Mouse (Mus musculus) right cerebral cortex, postnatal 14 days (tissue): ENCODE measurements at regions not wholly inside any gene's neighbourhood (a gene's known extent, or its start where the extent isn't known, plus 50 kb on each side); places are given as distances from the start of the nearest gene placed in this dataset.
A peak's percentile ranks its signal among the peaks of the same experiment; 100 is the strongest.

Experiments
- DNase-seq: peaks from one replicate; pipeline ENCODE4 v3.0.0; 2022

DNA sequence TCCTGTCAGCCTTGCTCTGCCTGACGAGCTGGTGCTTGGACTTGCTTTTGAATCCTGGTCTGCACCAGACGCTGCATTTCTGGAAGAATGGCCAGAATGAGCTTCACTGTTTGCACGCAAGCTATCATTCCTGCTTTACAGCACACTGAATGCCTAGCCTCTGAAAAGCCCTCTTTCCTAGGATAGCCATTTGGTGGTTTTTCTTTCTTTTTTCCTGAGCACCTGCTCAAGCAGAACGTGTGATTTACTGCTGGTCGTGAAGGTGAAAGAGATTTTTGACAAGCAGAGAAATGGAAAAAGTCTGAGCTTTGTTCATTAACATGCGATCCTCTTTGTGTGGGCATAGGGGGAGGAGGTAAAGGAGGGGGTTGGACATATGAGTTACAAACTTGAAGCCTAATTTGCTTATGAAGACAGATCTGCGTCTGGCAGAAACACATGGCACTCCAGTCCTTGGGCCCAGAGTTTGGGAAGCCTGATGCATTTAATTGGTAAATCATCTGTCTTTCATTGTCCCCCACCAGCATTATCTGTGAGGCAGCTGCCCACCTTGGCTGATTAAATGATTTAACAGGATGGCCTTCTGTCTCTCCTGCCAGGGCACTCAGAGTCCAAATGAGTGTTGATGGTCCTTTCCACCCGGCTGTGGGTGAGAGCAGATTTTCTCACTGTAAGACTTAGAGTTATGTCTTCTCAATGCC is 457.1 kb upstream of the Plxna2 start:
- DNase-seq: no peak

DNA sequence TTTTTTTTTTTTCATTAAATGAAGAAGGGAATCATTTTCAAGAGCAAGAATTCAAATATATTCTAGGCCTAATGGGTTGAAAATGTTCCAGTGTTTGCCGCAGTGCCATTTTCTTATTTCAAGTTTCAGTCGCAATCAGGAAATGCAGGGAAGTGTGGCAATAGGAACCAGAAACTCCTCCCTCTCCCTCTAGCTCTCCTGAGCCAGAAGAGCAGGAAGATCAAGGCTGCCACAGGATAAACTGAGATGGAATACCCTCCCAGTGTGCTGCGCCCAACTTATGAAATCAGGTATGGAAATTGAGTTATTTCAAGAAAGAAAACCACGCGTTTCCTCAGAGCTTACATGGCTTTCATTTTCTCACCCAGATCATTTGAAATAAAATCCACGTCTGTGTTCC is 460.8 kb upstream of the Plxna2 start:
- no peak for DNase-seq

DNA sequence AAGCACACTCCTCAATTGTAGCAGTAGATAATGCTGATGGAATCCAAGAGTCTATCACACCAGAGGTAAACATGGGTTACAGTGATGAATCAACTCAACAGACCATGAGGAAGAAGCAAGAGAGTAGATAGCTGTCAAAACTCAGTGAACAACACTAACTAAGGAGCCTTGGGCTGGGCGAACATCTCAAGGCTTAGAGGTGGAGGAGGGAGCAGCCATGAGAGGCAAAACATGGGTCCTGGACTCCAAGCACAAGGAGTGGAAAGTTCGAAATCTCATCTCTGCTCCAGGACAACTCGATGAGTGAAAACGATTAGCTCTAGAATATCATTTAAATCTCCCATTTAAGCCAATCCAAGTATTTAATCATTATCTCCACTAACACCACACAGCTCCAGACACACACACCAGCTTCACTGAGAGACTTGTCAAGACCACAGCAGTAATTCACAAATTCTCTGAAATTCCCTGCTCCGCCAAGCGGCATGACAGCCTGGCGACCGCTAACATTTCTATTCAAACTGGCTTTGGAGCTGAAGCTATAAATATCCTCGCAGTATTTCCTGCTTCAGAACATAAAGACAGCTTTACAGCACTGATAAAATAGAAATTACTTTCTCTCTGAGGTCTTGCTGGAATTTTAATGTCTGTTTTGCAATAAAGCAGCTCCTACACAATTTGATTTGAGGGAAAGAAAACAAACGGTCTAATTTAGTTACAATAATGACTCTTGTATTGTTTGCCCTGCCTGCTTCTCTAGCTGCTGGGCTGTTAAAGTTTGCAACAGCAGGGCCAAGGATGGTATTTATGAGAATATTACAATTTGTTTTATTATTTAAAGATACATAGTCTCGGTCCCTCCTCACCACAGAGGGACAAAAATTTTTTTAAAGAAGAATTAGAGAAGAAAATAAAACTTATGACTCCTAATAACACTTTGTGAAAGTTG is 469.3 kb upstream of the Plxna2 start:
- peak; percentile 8 for DNase-seq

- DNase-seq: no peak
Measured at GRCm38 (mm10) chr1:194117631-194118360, 500.2 kb upstream of the Plxna2 start.

DNA sequence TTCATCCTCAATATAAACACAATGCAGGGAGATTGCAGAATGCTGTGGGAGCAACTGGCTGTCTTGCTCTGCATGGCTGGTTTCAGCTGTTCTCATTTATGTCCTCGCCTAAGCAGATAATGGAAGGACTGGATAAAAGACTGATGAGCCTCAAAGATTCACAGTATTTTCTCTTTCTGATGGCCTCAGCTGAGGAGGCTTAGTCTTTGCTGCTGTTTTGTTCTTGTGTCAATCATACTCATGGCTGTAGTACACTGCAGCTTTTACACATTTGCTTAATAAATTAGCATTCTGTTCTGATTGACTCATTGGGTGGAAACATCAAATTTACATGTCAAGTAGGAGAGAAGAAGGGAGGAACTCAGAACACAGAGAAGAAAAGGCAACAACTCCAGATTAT is 503.6 kb upstream of the Plxna2 start:
- DNase-seq: no peak

- DNase-seq: no peak
Measured at GRCm38 (mm10) chr1:194111931-194112330, 506.1 kb upstream of the Plxna2 start.

DNA sequence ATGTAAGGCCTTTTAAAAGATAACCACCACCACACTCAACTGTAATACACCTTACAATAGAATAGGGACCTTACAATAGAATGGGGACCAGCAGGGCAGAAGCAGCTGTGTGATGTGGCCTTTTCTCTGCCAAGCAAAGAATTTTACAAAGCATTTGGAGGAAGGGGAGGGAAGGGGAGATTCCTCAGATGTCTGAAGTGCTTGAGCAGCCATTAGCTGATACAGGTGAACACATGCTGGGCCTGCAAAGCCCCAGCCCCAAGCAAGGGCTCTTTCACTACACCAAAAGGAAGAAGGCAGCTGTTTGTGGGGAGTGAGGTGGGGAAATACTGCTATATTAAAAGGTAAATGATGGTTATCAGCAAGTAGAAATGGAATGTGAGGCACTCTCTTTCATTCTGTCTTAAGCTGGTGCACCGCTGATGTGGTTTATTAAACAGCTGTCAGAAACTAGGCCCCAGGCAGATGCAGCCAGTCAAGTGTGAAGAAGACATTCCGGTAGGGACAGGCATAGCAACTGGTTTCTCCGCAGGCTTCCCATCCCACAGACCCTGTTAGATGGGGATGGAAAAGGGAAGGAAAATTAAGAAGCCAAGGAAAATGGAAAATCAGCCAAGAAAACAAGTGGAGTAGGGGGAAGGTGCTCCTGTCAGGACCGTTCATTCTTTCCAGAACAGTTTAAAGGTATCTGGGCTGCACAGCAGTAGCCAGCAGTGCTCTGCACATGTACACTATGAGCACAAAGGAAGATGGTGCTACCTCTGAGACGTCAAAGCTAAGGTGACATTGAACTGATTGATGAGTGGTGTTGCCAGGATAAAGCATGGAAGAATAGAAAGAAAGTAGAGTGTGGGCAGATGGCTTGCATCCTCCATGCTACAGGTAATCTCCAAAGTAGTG is 508.6 kb upstream of the Plxna2 start:
- no peak for DNase-seq

DNA sequence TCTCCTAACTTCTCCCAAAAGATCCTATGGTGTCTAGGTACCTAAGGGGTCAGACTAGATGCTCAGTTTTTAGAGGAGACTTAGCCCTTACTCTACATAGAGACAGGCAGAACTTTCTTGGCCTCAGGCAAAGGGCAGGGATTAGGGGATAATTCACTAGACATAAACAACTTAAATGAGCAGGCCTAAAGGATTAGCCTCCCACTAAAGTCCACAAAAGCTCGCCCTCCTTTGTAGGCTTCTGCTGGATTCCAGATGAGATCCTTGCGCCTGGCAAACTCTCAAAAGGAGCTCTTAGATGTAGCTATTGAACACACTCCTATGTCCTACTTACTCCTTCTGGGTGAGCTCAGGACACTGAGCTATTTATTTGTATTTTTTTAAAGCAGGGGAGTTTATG is 509.9 kb upstream of the Plxna2 start:
- no peak for DNase-seq

- DNase-seq: no peak
Measured at GRCm38 (mm10) chr1:194107271-194107938, 510.6 kb upstream of the Plxna2 start.

DNA sequence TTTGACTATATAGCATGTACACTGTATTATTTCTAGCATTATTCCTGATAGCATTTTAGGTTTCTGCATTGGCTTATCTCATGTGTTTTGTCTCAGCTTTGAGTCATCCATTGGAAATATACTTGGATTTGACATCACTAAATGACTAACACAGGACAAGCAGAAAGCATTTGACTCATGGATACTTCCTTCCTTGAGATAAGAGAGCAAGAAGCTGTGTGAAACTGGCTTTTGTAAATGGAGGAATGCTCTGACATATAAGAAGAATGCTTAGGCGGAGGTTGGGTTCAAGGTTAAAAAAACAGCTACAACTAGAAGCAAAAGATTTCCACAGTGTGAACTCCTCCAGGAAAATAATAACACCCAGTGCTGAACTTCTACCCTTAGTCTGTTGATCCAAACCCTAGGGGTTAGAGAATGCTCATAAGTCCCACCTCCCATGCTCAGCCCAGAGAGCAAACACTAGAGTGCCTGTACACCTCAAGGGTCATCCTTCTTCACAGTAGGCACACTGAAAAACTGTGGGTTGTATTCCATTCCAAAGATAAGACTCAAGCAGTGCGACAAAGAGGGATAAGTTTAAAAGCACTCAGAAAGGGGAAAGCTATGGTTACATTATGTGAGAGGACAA is 528.0 kb upstream of the Plxna2 start:
- no peak for DNase-seq

DNA sequence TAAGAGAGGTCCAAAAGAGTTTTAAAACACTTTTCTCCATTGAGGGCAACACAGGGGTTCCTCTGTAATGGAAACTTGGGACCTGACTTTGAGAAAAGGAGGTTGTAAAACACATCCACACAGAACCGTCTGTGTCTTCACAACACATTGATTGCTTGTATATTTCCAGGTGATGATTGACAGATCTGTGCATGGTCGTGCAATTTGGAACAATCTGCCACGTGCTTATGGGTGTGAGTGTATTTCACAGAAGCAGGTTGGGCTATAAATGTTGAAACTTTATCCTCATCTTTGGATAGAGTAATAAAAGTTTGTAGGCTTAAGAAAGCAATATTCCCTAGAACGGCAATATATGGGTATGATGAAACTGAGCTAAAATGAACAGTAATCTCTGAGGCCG is 559.5 kb upstream of the Plxna2 start:
- no peak for DNase-seq

- no peak for DNase-seq
Measured at GRCm38 (mm10) chr1:194056544-194056943, 561.5 kb upstream of the Plxna2 start.

GRCm38 (mm10) chr1:194049746-194050351 is 568.2 kb upstream of the Plxna2 start:
- no peak for DNase-seq

GRCm38 (mm10) chr1:194041393-194042352 is 576.3 kb upstream of the Plxna2 start:
- DNase-seq: no peak

- no peak for DNase-seq
Measured at GRCm38 (mm10) chr1:194038711-194039110, 579.3 kb upstream of the Plxna2 start.

GRCm38 (mm10) chr1:194034199-194034883 is 583.7 kb upstream of the Plxna2 start:
- no peak for DNase-seq

DNA sequence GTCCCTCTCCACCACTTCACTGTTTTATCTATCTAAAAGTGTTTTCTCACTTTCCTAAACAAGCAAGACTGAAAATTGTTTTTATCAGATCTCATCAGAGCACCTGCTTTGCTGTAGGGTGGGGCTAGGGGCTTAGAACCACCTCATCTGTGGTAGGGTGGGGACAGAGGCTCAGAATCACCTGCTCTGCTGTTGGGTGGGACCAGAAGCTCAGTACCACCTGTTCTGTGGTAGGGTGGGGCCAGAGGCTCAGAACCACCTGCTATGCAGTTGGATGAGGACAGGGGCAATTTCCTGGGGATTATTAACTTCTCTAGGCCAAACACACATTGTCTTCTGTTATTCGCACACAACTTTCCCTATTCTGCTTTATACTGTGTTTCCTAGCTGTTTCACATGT is 585.4 kb upstream of the Plxna2 start:
- no peak for DNase-seq

- no peak for DNase-seq
Measured at GRCm38 (mm10) chr1:194030651-194031228, 587.3 kb upstream of the Plxna2 start.
